Mouse (Mus musculus) lung, embryonic 14.5 days (tissue): ENCODE results near the gene Plxnb1. TPM values are rescaled to one million over a fixed set of nuclear protein-coding genes. Genes with fewer than 3 reads are reported as not detected.

ENCODE experiments used
- ATAC-seq: fragments of 200-750 bp; cut with Nextera tagmentation; 2 replicates; pipeline ENCODE4 v1.8.0; 2017; ENCODE audit warnings: mild to moderate bottlenecking, moderate TSS enrichment, moderate library complexity; ENCODE audit not compliant: insufficient read depth
- DNase-seq: peaks from one replicate; pipeline ENCODE4 v3.0.0-alpha.2; 2015
- H3K27ac ChIP-seq: fragments of 300-500 bp; sonication (generic); 2 replicates; pipeline ENCODE4 v1.5.1; 2014; ENCODE audit warnings: low read depth, mild to moderate bottlenecking, moderate library complexity
- H3K27me3 ChIP-seq: fragments of 300-500 bp; sonication (generic); 2 replicates; pipeline ENCODE4 v1.6.1; 2014; ENCODE audit warnings: low read length, control low read depth; ENCODE audit not compliant: insufficient read depth
- H3K36me3 ChIP-seq: fragments of 300-500 bp; sonication (generic); 2 replicates; pipeline ENCODE4 v1.6.1; 2014; ENCODE audit warnings: control low read depth; ENCODE audit not compliant: insufficient read depth
- H3K4me1 ChIP-seq: fragments of 300-500 bp; sonication (generic); 2 replicates; pipeline ENCODE4 v1.6.1; 2014; ENCODE audit warnings: antibody characterized with exemption, control low read depth; ENCODE audit not compliant: insufficient read depth
- H3K4me2 ChIP-seq: fragments of 300-500 bp; sonication (generic); 2 replicates; pipeline ENCODE4 v1.6.1; 2014; ENCODE audit warnings: mild to moderate bottlenecking
- H3K4me3 ChIP-seq: fragments of 300-500 bp; sonication (generic); 2 replicates; pipeline ENCODE4 v1.5.1; 2014; ENCODE audit warnings: low read depth, low read length
- H3K9ac ChIP-seq: fragments of 300-500 bp; sonication (generic); 2 replicates; pipeline ENCODE4 v1.6.1; 2014
- H3K9me3 ChIP-seq: fragments of 300-500 bp; sonication (generic); 2 replicates; pipeline ENCODE4 v1.6.1; 2016; ENCODE audit warnings: low read depth, low read length, control low read depth
- CTCF ChIP-seq: IDR thresholded peaks from 2 replicates; pipeline ENCODE4 v1.5.1; 2016; ENCODE audit warnings: antibody characterized with exemption, low read depth
- WGBS: fragments of 180-500 bp; shearing (Covaris S2); extraction: QIAGEN DNeasy Blood & Tissue Kit; methylation state at CpG from one replicate; pipeline ENCODE4 v1.1.7; 2014; 5-methylcytosine and 5-hydroxymethylcytosine counted together
- polyA plus RNA-seq: library from polyadenylated mRNA; unstranded; fragments of >200 nt; fragmentation: Nextera tagmentation; extraction: Ambion mirVana; gene quantifications from 2 replicates; pipeline ENCODE4 v1.2.1, GENCODE M21; 2014

Gene Plxnb1
- polyA plus RNA-seq, 1 experiment from 2014 or later: 18.4 TPM

GRCm38 (mm10) chr9:109120956-109121355 lies 25.8 kb downstream of the Plxnb1 start:
- ATAC-seq: no peak
- Histone ChIP-seq H3K4me1 (no peaks in the 10 kb centered on the region), H3K36me3 (peaks cover 39% of the 10 kb centered on the region), H3K9ac (no peak overlapping the region), H3K9me3 (no peaks in the 10 kb centered on the region), H3K27ac (no peak overlapping the region), H3K4me3 (no peak overlapping the region), H3K27me3 (no peaks in the 10 kb centered on the region), H3K4me2 (no peak overlapping the region)
- DNase-seq: no peak
- 85% methylated on average over 6 of the region's 6 CpGs for WGBS
- no peak for TF ChIP-seq CTCF

- Histone ChIP-seq H3K36me3 (peaks cover 23% of the 10 kb centered on the region), H3K27me3 (no peaks in the 10 kb centered on the region), H3K4me3 (no peak overlapping the region), H3K27ac (no peak overlapping the region), H3K4me1 (no peaks in the 10 kb centered on the region), H3K4me2 (no peak overlapping the region), H3K9ac (no peak overlapping the region), H3K9me3 (no peaks in the 10 kb centered on the region)
- peak; percentile 71 for TF ChIP-seq CTCF
- ATAC-seq: no peak
- DNase-seq: peak; percentile 77
- WGBS: 42% methylated on average over 2 of the region's 2 CpGs
Measured at GRCm38 (mm10) chr9:109122553-109123085, 27.4 kb downstream of the Plxnb1 start.

DNA sequence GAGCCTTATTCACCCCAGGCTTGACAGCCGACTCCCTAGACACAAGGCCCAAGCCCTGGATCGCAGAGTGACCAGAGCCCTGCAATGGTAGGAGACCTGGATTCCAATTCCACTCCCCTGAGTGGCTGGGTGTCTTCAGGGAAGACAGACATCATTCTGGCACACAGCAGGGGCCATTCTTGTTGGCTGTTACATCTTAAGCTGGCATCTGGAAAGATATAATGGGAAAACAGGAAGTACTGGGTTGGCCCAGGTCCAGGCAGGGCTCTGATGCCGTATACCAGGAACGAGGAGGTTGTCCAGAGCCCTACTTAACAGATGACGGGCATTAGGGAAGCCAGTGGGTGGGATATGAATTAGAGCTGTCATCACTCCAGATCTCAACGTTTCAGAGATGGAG lies 28.1 kb downstream of the Plxnb1 start:
- no peaks in the 10 kb centered on the region for H3K9me3 ChIP-seq
- H3K27me3 ChIP-seq: no peaks in the 10 kb centered on the region
- no peak overlapping the region for H3K4me2 ChIP-seq
- DNase-seq: no peak
- ATAC-seq: 0 out of 2 replicates have a peak, but pooled peaks have one; percentile 26
- no peak overlapping the region for H3K4me3 ChIP-seq
- no peak for TF ChIP-seq CTCF
- no peaks in the 10 kb centered on the region for H3K4me1 ChIP-seq
- 45% methylated on average over 6 of the region's 6 CpGs for WGBS
- no peak overlapping the region for H3K9ac ChIP-seq
- H3K27ac ChIP-seq: no peak overlapping the region
- H3K36me3 ChIP-seq: peaks cover 16% of the 10 kb centered on the region

DNA sequence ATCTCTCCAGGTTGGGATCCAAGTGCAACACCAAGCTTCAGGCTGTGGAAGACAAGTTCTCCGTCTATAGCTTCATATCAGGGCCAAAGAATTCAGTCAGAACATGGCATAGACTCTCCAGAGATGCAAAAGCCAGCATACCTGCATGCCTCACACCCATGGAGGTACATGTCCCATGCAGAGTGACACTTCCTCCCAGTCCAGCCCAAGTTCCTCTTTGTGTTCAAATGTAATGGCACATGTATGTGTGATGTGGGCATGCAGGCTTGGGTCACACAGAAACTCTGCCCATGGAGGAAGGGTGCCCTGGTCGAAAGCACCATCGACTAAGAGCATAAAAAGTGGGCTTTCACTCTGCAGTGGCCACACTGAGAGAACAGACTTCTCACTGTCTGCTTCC lies 29.0 kb downstream of the Plxnb1 start:
- H3K4me2 ChIP-seq: no peak overlapping the region
- no peak overlapping the region for H3K27ac ChIP-seq
- H3K9me3 ChIP-seq: no peaks in the 10 kb centered on the region
- H3K4me3 ChIP-seq: no peak overlapping the region
- H3K4me1 ChIP-seq: no peaks in the 10 kb centered on the region
- DNase-seq: no peak
- TF ChIP-seq CTCF: no peak
- 85% methylated on average over 3 of the region's 3 CpGs for WGBS
- peaks cover 7% of the 10 kb centered on the region for H3K36me3 ChIP-seq
- no peak overlapping the region for H3K9ac ChIP-seq
- H3K27me3 ChIP-seq: no peaks in the 10 kb centered on the region
- no peak for ATAC-seq

- Histone ChIP-seq H3K9ac (no peak overlapping the region), H3K4me2 (no peak overlapping the region), H3K27ac (no peak overlapping the region), H3K4me3 (no peak overlapping the region), H3K36me3 (0 out of 2 replicates have a peak, but pooled peaks cover 3% of the 10 kb centered on the region), H3K9me3 (no peaks in the 10 kb centered on the region), H3K4me1 (no peaks in the 10 kb centered on the region), H3K27me3 (no peaks in the 10 kb centered on the region)
- DNase-seq (no peak), ATAC-seq (no peak)
- TF ChIP-seq CTCF: no peak
- WGBS: 69% methylated on average over 2 of the region's 2 CpGs
Measured at GRCm38 (mm10) chr9:109125043-109125442, 29.9 kb downstream of the Plxnb1 start.

- Histone ChIP-seq H3K4me3 (no peak overlapping the region), H3K27me3 (no peaks in the 10 kb centered on the region), H3K4me2 (no peak overlapping the region), H3K36me3 (0 out of 2 replicates have a peak, but pooled peaks cover 3% of the 10 kb centered on the region), H3K9ac (no peak overlapping the region), H3K9me3 (no peaks in the 10 kb centered on the region), H3K27ac (no peak overlapping the region), H3K4me1 (no peaks in the 10 kb centered on the region)
- TF ChIP-seq CTCF: no peak
- ATAC-seq (no peak), DNase-seq (no peak)
- 62% methylated on average over 3 of the region's 3 CpGs for WGBS
Measured at GRCm38 (mm10) chr9:109125481-109125880, 30.3 kb downstream of the Plxnb1 start.

DNA sequence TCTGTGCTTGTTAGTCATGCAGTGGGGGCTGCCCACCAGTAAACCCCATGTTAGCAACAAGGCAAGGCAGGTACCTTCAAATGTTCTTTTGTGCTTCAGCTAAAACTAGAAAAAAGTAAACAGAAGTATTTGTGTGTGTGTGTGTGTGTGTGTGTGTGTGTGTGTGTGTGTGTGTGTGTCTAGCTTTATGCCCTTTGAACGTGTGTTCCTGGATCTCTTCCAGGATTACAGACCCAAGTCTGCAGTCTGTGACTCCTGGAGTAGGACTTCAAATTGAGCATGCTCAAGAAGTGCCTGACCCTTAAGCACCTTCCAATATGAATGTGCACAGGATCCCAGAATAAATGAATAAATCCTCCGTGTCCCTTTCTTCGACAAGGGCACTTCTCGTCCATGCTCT lies 31.9 kb downstream of the Plxnb1 start:
- H3K4me3 ChIP-seq: no peak overlapping the region
- H3K27ac ChIP-seq: no peak overlapping the region
- DNase-seq (no peak), ATAC-seq (no peak)
- no peaks in the 10 kb centered on the region for H3K27me3 ChIP-seq
- no peak overlapping the region for H3K4me2 ChIP-seq
- TF ChIP-seq CTCF: no peak
- WGBS: 73% methylated on average over 4 of the region's 4 CpGs
- no peak overlapping the region for H3K9ac ChIP-seq
- no peaks in the 10 kb centered on the region for H3K36me3 ChIP-seq
- H3K9me3 ChIP-seq: no peaks in the 10 kb centered on the region
- H3K4me1 ChIP-seq: no peaks in the 10 kb centered on the region
